Comparison of ENCODE assay signal across 21 mouse cellular contexts in the genomic region with DNA sequence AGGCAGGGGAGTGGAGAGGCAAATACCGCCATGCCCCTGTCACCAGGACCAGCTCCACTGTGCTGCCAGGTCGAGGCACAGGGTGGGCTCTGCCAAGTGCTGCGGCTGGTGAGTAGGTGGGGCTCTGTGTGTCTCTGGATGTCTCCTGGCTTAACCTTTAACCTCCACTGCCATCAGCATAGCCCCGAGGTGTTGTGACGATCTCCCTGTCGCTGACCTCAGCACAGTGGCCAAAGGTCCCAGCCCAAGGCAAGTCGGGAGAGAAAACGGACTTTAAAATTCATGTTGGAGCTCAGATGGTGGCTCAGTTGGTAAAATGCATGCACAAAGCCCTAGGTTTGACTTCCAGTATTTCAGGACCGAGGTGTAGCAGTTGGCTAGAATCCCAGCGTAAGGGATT. TPM values are rescaled to one million over a fixed set of nuclear protein-coding genes. Genes with fewer than 3 reads are reported as not detected.
A peak's percentile ranks its signal among the peaks of the same experiment; 100 is the strongest.
DNase-seq lines count a peak whose midpoint lies in the region; ATAC-seq and TF ChIP-seq lines count a peak whose summit lies in the region.
"Had no signal": no experiment of that assay in that cellular context is flagged by ENCODE, and none has a peak within 500 bp of the region (broad histone marks: within the 10 kb centered on the region; RNA-seq: fewer than 3 reads in every experiment).

No protein-coding gene starts in this region.

- H3K27ac ChIP-seq in kidney, embryonic 16.5 days (ENCODE audit: low read length) = no peak overlapping the region
- H3K27ac ChIP-seq in midbrain, embryonic 13.5 days = no peak overlapping the region
- no peak overlapping the region for H3K27ac ChIP-seq in midbrain, postnatal 0 days (ENCODE audit: low read depth, low read length)
- H3K27ac ChIP-seq in stomach, postnatal 0 days (replicated peaks) = no peak overlapping the region
- H3K27ac ChIP-seq: embryonic facial prominence, embryonic 15.5 days; forebrain, embryonic 12.5 days; heart, embryonic 10.5 days; hindbrain, embryonic 14.5 days had no signal

- no peak overlapping the region for H3K9ac ChIP-seq in kidney, embryonic 16.5 days (replicated peaks; ENCODE audit: low read length)
- no peak overlapping the region for H3K9ac ChIP-seq in midbrain, embryonic 13.5 days (replicated peaks)
- no peak overlapping the region for H3K9ac ChIP-seq in midbrain, postnatal 0 days (replicated peaks; ENCODE audit: low read length, poor library complexity, severe bottlenecking)
- no peak overlapping the region for H3K9ac ChIP-seq in stomach, postnatal 0 days (ENCODE audit: low read length)
- H3K9ac ChIP-seq: embryonic facial prominence, embryonic 15.5 days; forebrain, embryonic 12.5 days; hindbrain, embryonic 14.5 days had no signal

- H3K4me2 ChIP-seq in kidney, embryonic 16.5 days (replicated peaks; ENCODE audit: low read depth, low read length) = no peak overlapping the region
- H3K4me2 ChIP-seq in midbrain, embryonic 13.5 days (replicated peaks) = no peak overlapping the region
- H3K4me2 ChIP-seq in midbrain, postnatal 0 days (ENCODE audit: low read depth, low read length, poor library complexity, severe bottlenecking) = no peak overlapping the region
- H3K4me2 ChIP-seq in stomach, postnatal 0 days (replicated peaks; ENCODE audit: low read depth) = no peak overlapping the region
- H3K4me2 ChIP-seq: embryonic facial prominence, embryonic 15.5 days; forebrain, embryonic 12.5 days; hindbrain, embryonic 14.5 days had no signal

- peaks cover 8% of the 10 kb centered on the region for H3K4me1 ChIP-seq in kidney, embryonic 16.5 days (ENCODE audit: insufficient read depth, low read length)
- H3K4me1 ChIP-seq in midbrain, embryonic 13.5 days (replicated peaks) = no peaks in the 10 kb centered on the region
- H3K4me1 ChIP-seq in midbrain, postnatal 0 days (ENCODE audit: insufficient read depth, low read length) = no peaks in the 10 kb centered on the region
- no peaks in the 10 kb centered on the region for H3K4me1 ChIP-seq in stomach, postnatal 0 days (replicated peaks; ENCODE audit: control insufficient read depth, insufficient read depth)
- H3K4me1 ChIP-seq: embryonic facial prominence, embryonic 15.5 days; forebrain, embryonic 12.5 days; heart, embryonic 10.5 days had no signal

- no peaks in the 10 kb centered on the region for H3K9me3 ChIP-seq in kidney, embryonic 16.5 days (ENCODE audit: low read length)
- no peaks in the 10 kb centered on the region for H3K9me3 ChIP-seq in midbrain, embryonic 13.5 days
- H3K9me3 ChIP-seq in midbrain, postnatal 0 days (ENCODE audit: low read length) = no peaks in the 10 kb centered on the region
- no peaks in the 10 kb centered on the region for H3K9me3 ChIP-seq in stomach, postnatal 0 days (ENCODE audit: control insufficient read depth, low read length)
- H3K9me3 ChIP-seq: embryonic facial prominence, embryonic 15.5 days; forebrain, embryonic 12.5 days; heart, embryonic 10.5 days had no signal

- no peak for DNase-seq in kidney, adult 9 months
- DNase-seq in midbrain, postnatal 0 days (ENCODE audit: low spot score) = no peak
- DNase-seq in stomach, postnatal 0 days (ENCODE audit: low spot score) = no peak
- peak; percentile 80 for DNase-seq in yolk sac, embryonic 10.5 days (ENCODE audit: low spot score)
- DNase-seq: adrenal gland, adult 2 months; adrenal gland, postnatal 25 days; cerebellum, adult 18-20 months; cerebellum, adult 9-11 months; cerebellum, postnatal 36 days; gastrocnemius, postnatal 10 days; heart, adult 18-20 months; heart, postnatal 10 days; heart, postnatal 4 days had no signal

- no peak for TF ChIP-seq CTCF in midbrain, postnatal 0 days (IDR thresholded peaks at IDR 0.05)
- TF ChIP-seq CTCF in stomach, postnatal 0 days (IDR thresholded peaks at IDR 0.05; ENCODE audit: low read depth) = no peak

- no peaks in the 10 kb centered on the region for H3K27me3 ChIP-seq in kidney, embryonic 16.5 days (ENCODE audit: insufficient read depth, low read length)
- no peaks in the 10 kb centered on the region for H3K27me3 ChIP-seq in midbrain, embryonic 13.5 days
- no peaks in the 10 kb centered on the region for H3K27me3 ChIP-seq in midbrain, postnatal 0 days (ENCODE audit: insufficient read depth, low read length)
- H3K27me3 ChIP-seq in stomach, postnatal 0 days (ENCODE audit: control insufficient read depth, insufficient read depth, low read length) = no peaks in the 10 kb centered on the region
- H3K27me3 ChIP-seq: embryonic facial prominence, embryonic 15.5 days; forebrain, embryonic 12.5 days had no signal

- WGBS in kidney, embryonic 16.5 days = 57% methylated on average over 10 of the region's 10 CpGs
- WGBS in midbrain, embryonic 13.5 days = 80% methylated on average over 10 of the region's 10 CpGs
- WGBS in midbrain, postnatal 0 days = 79% methylated on average over 10 of the region's 10 CpGs
- WGBS in stomach, postnatal 0 days = 74% methylated on average over 10 of the region's 10 CpGs

- H3K36me3 ChIP-seq in kidney, embryonic 16.5 days (ENCODE audit: insufficient read depth, low read length) = no peaks in the 10 kb centered on the region
- H3K36me3 ChIP-seq in midbrain, embryonic 13.5 days = no peaks in the 10 kb centered on the region
- H3K36me3 ChIP-seq in midbrain, postnatal 0 days (ENCODE audit: insufficient read depth, low read length) = no peaks in the 10 kb centered on the region
- no peaks in the 10 kb centered on the region for H3K36me3 ChIP-seq in stomach, postnatal 0 days (ENCODE audit: control insufficient read depth, insufficient read depth, low read length)
- H3K36me3 ChIP-seq: embryonic facial prominence, embryonic 15.5 days; forebrain, embryonic 12.5 days; heart, embryonic 10.5 days had no signal

- no peak overlapping the region for H3K4me3 ChIP-seq in kidney, embryonic 16.5 days (ENCODE audit: low read length)
- H3K4me3 ChIP-seq in midbrain, embryonic 13.5 days (replicated peaks) = no peak overlapping the region
- no peak overlapping the region for H3K4me3 ChIP-seq in midbrain, postnatal 0 days (ENCODE audit: low read depth, low read length)
- no peak overlapping the region for H3K4me3 ChIP-seq in stomach, postnatal 0 days (ENCODE audit: low read depth, low read length)
- H3K4me3 ChIP-seq: embryonic facial prominence, embryonic 15.5 days; erythroblast, embryonic 14.5 days; forebrain, embryonic 12.5 days; heart, embryonic 10.5 days had no signal

- ATAC-seq in kidney, embryonic 16.5 days (ENCODE audit: low FRiP score, low TSS enrichment) = peak; percentile 25; the same call in 1 of the 2 replicates
- ATAC-seq in midbrain, embryonic 13.5 days = 0 out of 2 replicates have a peak, but pooled peaks have one; percentile 48
- no peak; the same call in 1 of the 2 replicates for ATAC-seq in midbrain, postnatal 0 days (ENCODE audit: low FRiP score)
- peak; percentile 18; the same call in 1 of the 2 replicates for ATAC-seq in stomach, postnatal 0 days (ENCODE audit: low FRiP score, low TSS enrichment)
- ATAC-seq: forebrain, embryonic 16.5 days had no signal

- no peak for TF ChIP-seq EP300 in stomach, postnatal 0 days (optimal IDR thresholded peaks at IDR 0.05)

RNA-seq across cellular contexts. Expression of gene Proser2, which starts 15.6 kb away (rescaled TPM):
- 14.1 TPM in 2 replicates for polyA plus RNA-seq in kidney, embryonic 16.5 days (2015; fragmentation: Nextera tagmentation; extraction: Ambion mirVana)
- polyA plus RNA-seq in midbrain, embryonic 13.5 days (2015; fragmentation: Nextera tagmentation; extraction: Ambion mirVana) = 3.3 and 3.4 TPM in 2 replicates
- total RNA-seq in midbrain, postnatal 0 days (2014; rRNA removed) = 7.0 and 7.1 TPM in 2 replicates
- 7.2 and 7.4 TPM in 2 replicates for polyA plus RNA-seq in midbrain, postnatal 0 days (2015; fragmentation: Nextera tagmentation; extraction: Ambion mirVana)
- 49.0 and 55.2 TPM in 2 replicates for polyA plus RNA-seq in stomach, postnatal 0 days (2015; fragmentation: Nextera tagmentation; extraction: Ambion mirVana)
